Mouse (Mus musculus) thymus, adult 2 months (tissue): ENCODE measurements at regions not wholly inside any gene's neighbourhood (a gene's known extent, or its start where the extent isn't known, plus 50 kb on each side); places are given as distances from the start of the nearest gene placed in this dataset.

Experiments
- CTCF ChIP-seq: fragments of 200-500 bp; IDR thresholded peaks from 2 replicates; pipeline ENCODE4 v1.5.1; 2012; ENCODE audit warnings: mild to moderate bottlenecking, control low read depth, low read length, moderate library complexity, borderline replicate concordance; ENCODE audit not compliant: control insufficient read depth, poor library complexity, insufficient read depth; ENCODE audit errors: extremely low read depth
- POLR2A ChIP-seq: fragments of 200-500 bp; IDR thresholded peaks from 2 replicates; pipeline ENCODE4 v1.6.1; 2012; ENCODE audit warnings: mild to moderate bottlenecking, low read length, control low read depth, moderate library complexity; ENCODE audit not compliant: control insufficient read depth, poor library complexity, insufficient read depth; ENCODE audit errors: extremely low read depth

DNA sequence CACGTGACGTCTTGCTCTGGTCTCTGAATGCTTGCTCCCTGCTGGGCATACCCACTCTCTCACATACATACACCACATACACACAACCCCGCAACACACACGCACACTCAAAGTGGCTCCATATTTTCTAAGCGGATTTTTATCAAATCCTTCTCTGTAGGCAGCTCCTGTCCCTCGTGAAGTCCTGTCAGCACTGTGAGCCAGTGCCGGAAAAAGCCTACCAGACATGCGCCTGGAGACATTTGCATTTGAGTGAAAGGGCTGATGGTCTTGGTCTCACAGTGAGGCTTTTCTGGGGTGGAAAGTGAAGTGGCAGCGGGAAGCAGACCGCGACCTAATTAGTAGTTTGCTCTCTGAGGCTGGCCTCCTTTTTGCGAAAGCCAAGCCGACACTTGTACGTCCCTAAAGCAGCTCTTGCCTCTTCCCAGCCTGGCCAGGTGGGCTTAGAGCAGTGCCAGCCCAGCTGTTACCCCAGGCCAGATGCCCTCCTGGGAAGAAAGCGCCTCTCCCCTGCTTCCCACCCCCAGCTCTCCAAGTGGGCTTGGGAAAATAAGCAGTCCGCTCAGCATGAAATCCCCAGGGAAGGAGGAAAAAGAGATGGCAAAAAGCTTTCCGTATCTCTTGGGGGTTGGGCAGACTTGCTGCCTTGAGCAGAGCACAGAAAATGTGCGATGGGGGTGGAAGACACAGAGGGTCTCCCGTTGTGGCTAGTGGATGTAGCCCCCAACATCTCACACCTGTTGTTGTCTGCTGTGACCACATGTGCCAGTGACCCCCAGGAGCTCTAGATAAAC, 277.6 kb downstream of the Mid1ip1 start:
- TF ChIP-seq POLR2A (no peak), CTCF (no peak)
